Mouse (Mus musculus) testis, adult 2 months (tissue): Measurements from ENCODE around the gene Ctnna3.

Source experiments
- CTCF ChIP-seq: fragments of 200-500 bp; IDR thresholded peaks from 2 replicates; pipeline ENCODE4 v1.5.1; 2012; ENCODE audit warnings: low read depth, mild to moderate bottlenecking, inconsistent platforms, low read length, moderate library complexity; ENCODE audit not compliant: control insufficient read depth, insufficient read depth, insufficient replicate concordance
- POLR2A ChIP-seq: fragments of 200-500 bp; IDR thresholded peaks from 2 replicates; pipeline ENCODE4 v1.6.1; 2012; ENCODE audit warnings: low read depth, mild to moderate bottlenecking, inconsistent platforms, low read length, moderate library complexity; ENCODE audit not compliant: control insufficient read depth

GRCm38 (mm10) chr10:63427146-63427545 is 2.8 kb upstream of the Ctnna3 start:
- no peak for TF ChIP-seq CTCF
- no peak for TF ChIP-seq POLR2A
